Mouse (Mus musculus): ENCODE measurements around the gene Prm3.

DNA sequence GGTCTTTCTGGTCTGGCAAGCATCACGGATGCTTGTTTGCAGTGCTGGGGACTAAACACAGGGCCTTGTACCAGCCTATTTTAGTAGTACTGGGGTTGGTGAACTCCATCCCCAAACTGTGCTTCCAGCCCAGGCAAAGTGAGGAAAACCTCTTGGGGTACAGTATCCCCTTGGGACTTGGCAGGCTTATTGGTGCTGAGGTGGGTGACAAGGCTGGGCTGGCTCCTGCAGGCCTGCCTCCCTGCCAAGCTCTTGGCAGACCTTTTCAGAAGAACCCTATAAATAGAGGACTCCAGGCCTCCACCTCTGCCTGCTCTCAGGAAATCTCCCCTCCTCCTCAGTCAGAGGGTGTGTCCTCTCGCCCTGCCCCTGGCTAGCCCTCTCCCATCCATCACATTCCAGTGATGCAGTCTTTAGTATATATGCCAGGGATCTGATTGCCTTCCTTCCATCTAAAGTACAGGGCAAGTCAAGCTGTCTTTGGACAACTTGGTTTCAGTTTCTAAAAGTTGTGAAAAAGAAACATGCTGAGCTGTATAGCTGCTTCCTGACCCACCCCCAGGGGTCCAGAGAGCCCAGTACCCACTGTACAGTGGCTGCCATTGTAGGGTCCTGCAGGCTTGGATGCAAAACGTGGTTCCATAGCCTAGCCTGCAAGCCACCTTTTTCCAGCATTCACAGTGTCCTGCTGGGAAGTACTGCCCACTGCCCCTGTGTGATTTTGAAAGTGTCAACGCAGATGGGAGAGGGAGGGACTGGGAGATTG, 3.7 kb downstream of the Prm3 start:
- TF ChIP-seq CTCF (conservative IDR thresholded peaks at IDR 0.05; ENCODE audit: insufficient read depth, insufficient read length, low read depth, low read length) (no peak), POLR2A (IDR thresholded peaks at IDR 0.05; ENCODE audit: low read depth, low read length) (no peak)

All from kidney, adult 2 months (tissue).